Mouse (Mus musculus): ENCODE data around the gene Fam229b.

GRCm38 (mm10) chr10:39141401-39141800, 7.7 kb upstream of the Fam229b start:
- TF ChIP-seq CTCF (conservative IDR thresholded peaks at IDR 0.05; ENCODE audit: insufficient read depth, insufficient read length, low read depth, low read length) (no peak), POLR2A (IDR thresholded peaks at IDR 0.05; ENCODE audit: low read depth, low read length) (no peak)

Data from kidney, adult 2 months (tissue).